Mouse (Mus musculus) neutrophil, adult 5-6 weeks (primary cell): ENCODE measurements around the gene Pdlim5. TPM values are rescaled to one million over a fixed set of nuclear protein-coding genes. Genes with fewer than 3 reads are reported as not detected.

Experiments used
- ATAC-seq: fragments of 151-379, 151-347 bp; 2 replicates; pipeline ENCODE4 v1.8.0; 2017; ENCODE audit warnings: mild to moderate bottlenecking, moderate TSS enrichment; ENCODE audit not compliant: insufficient number of reproducible peaks, poor library complexity, low FRiP score, severe bottlenecking; ENCODE audit errors: extremely low read depth
- total RNA-seq: library from RNA; stranded (forward); fragments of 200-1000 nt; gene quantifications from 2 replicates; pipeline ENCODE4 v1.2.3, GENCODE M21; 2017

The Pdlim5 gene
- total RNA-seq, 1 experiment from 2014 or later: 69.4 TPM

GRCm38 (mm10) chr3:142346261-142346660 is 49.2 kb downstream of the Pdlim5 start:
- ATAC-seq: no peak

GRCm38 (mm10) chr3:142345235-142346125 is 50.0 kb downstream of the Pdlim5 start:
- no peak for ATAC-seq

DNA sequence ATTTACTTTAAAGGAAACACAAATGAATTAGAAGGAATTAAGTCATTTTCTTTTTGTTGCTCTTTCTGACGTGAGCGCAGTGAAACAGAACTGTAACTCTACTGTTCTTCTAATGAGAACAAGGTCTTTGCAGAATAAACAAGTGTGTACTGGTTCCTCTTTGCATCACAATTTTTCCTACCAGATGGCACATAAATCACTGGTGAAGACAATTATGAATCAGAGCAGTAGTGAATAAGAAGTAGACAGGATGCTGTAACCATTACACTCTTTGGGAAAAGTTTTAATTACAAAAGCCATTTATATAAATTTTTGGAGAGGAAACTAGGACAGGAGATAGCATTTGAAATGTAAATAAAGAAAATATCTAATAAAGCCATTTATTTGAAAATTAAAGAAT is 51.7 kb downstream of the Pdlim5 start:
- no peak for ATAC-seq

GRCm38 (mm10) chr3:142340701-142341100 is 54.8 kb downstream of the Pdlim5 start:
- ATAC-seq: no peak

- no peak for ATAC-seq
Observed at GRCm38 (mm10) chr3:142339440-142340251, 55.9 kb downstream of the Pdlim5 start.

DNA sequence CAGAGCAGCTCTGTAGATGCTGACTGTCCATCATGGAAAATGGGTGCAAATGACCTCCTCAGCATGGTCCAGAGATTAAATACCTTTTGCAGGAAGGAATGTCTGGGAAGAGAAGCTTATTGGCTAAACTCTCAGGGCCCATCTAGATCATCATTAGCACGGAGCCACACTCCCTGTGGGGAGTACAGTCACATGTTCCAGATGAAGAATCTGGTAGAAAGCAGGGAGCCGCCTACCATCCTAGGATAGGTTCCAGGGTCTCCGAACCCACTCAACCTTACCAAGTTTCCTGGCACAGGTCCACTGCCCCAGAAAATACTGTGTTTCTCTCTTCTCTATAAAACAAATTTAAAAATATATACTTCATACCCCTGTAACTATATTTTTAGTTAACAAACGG is 57.4 kb downstream of the Pdlim5 start:
- no peak for ATAC-seq

DNA sequence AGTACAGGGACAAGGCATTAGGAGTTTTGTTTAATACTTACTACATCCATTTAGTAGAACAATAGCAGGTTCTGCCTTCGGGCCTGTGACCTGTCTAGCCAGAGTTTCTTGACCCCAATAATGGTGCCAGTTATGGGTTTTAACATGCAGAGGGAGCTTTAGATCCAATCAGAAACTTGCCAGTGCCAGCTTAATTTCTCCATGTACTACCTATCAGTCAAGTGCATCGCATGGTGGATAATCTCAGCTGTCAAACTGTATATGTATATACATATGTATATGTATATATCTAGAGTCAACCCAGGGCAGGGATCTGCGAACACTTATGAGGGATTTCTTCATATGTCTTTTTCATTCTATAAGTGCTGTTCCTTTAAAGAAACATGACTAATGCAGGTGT is 61.0 kb downstream of the Pdlim5 start:
- no peak for ATAC-seq

DNA sequence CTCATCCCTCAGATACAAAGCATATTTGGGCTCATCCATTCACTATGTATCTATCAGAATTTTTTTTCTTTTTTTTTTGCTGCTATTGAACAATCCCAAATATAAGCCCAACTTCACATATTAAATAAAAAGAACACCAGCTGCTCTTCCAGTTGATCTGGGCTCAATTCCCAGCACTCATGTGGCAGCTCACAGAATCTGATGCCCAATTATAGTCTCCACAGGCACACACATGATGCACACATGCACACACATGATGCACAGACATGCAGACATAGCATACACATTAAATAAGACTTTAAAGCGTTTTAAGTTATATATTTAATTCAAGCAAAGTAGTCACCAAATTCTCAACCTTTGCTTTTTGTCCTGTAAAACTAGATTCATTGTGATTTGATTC is 62.0 kb downstream of the Pdlim5 start:
- ATAC-seq: no peak

GRCm38 (mm10) chr3:142332716-142333115 is 62.8 kb downstream of the Pdlim5 start:
- no peak for ATAC-seq

- ATAC-seq: no peak
Observed at GRCm38 (mm10) chr3:142331872-142332554, 63.5 kb downstream of the Pdlim5 start.

- ATAC-seq: no peak
Observed at GRCm38 (mm10) chr3:142330425-142330824, 65.1 kb downstream of the Pdlim5 start.

DNA sequence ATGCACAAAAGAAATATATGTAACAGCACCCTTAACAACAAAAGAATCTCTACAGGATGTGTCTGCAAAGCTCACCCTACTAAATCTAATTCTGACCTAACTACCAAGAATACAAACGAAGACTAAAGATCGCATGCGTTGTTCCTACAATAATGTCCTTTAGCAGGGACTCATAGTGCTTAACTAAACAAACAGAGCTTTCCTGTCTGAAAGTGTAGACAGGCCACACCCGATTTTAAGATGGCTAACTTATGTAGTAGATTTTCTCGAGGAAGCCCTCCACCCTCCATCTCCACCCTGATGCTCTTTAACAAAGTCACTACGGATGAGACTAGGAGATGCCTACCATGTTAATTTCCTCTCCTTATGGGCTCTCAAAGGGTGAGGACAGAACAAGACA is 71.9 kb downstream of the Pdlim5 start:
- ATAC-seq: no peak

- no peak for ATAC-seq
Observed at GRCm38 (mm10) chr3:142321930-142322329, 73.6 kb downstream of the Pdlim5 start.

- no peak for ATAC-seq
Observed at GRCm38 (mm10) chr3:142318147-142318546, 77.3 kb downstream of the Pdlim5 start.

DNA sequence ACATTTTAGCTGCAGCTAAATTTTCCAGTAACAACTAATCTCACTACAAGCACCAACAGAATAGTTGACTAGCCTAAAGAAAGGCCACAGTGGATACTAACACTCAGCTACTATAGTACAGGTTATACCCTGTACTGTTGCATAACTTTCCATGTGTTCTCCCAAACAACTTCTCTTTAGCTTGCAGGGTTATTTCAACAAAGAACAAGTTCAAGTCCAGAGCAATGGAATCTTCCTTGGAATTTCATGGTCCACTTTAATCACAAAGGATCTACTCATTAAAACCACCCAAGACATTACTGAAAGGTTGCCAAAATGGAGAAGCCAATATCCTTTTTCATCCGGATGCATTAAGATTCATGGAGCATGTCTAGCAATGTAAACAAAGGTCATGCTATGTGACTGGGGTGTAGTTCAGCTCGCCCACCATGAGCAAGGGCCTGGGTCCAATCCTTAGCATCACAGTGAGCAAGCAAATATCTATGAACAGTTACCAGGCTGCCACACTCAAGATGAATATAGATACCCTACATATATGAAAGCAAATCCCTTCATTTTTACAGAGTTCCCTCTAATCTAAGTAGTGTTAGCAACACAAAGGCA is 79.3 kb downstream of the Pdlim5 start:
- no peak for ATAC-seq

DNA sequence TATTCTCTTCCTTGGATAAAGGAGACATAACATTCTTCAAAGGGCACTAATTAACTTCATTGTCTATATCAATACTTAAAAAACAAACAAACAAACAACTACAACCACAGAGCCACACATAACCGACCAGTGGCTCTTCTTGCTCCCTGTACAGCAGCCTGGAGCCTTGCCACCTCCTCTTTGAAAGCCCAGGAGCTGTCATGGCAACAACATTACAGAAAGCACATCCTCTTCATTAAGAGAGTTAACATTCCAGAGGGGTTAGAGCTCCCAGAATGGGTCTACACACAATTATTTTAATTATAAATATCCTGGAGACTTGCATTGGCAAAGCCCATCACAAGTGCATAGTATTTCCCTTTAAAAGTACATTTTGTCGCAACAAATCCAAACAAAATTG is 84.4 kb downstream of the Pdlim5 start:
- ATAC-seq: no peak

DNA sequence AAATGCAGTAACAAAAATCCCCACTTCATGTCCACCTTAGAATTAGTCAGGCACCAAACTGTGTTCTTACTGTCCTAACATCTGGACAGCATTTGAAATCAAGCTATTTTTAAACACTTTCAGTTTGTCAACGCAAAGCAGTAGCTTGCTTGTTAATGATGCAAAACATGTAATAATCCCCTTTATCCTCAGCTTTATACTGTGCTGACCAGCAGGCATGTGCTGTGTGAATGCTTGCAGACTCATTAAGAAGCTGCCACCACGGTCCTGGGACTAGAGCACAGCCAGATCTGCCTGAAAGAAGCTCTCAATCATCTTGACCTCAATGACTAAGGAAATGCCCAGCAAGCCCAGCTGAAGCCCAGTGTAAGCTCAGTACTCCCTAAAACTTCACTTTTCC is 85.0 kb downstream of the Pdlim5 start:
- no peak for ATAC-seq

DNA sequence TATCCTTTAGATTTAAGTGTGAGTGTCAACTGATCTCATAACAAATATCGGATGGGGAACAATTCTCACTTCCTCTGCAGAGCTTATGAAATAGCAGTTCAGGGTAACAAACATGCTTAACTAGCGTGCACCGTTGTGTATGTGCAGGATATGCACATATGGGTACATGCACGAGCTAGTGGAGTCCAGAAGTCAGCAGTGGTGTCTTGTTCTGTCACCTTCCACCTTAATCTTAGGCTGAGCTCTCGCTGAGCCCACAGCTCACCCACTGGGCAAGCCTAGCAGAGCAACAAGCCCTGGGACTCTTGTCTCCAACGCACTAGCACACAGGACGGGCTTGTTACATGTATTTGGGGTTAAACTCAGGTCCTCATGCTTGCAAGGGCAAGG is 100.2 kb downstream of the Pdlim5 start:
- no peak for ATAC-seq

- ATAC-seq: peak; percentile 96
Observed at GRCm38 (mm10) chr3:142294616-142295286, 100.7 kb downstream of the Pdlim5 start.
